Mouse (Mus musculus): ENCODE results near the gene Swi5.
"Not testable (repeated sequence)": the region's sequence is repeated elsewhere in the genome, so short reads cannot be mapped to it uniquely, and the experiment has no call there.

The Swi5 gene

DNA sequence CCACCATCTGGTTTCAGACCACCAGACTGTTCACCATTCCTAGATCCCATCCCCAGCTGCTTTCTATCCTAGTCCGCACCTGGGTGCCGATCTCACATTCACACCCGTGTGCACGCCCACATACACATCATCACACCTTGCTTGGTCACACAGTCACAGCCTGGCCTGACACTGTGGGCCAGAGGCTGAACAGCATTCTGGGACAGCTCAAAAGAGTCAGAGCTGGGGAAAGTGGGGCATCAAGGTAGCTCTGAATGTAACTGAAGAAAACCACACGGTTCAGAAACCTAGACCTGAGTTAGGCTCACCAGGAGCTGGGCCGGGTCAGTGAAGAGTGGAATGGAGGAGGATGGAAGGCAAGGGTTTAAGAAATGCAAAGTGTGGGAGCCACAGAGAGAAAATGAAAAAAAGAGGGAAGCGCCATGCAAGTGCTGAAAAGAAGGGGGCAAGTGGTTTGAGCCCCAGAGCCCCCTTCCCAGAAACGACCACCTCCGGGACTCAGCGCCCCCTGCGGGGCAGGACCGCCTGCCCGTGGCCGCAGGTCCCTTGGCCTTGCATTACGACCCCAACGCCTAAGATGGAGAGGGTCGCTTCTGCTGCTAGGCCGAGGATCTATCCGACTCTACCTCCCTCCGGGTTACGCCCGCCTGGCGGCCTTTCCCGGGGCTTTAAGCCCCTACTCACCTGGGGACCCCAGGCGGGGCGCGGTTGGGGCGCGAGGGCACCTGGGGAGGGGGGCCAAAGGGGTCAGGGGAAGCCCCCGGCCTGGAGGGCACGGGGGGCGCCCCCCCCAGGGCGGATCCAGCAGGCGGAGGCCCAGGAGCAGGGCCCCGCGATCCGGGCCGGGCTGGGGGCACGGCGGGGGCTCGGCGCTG is 23.8 kb upstream of the Swi5 start:
- in situ Hi-C loops (cut with MboI, MseI): no loop called here

DNA sequence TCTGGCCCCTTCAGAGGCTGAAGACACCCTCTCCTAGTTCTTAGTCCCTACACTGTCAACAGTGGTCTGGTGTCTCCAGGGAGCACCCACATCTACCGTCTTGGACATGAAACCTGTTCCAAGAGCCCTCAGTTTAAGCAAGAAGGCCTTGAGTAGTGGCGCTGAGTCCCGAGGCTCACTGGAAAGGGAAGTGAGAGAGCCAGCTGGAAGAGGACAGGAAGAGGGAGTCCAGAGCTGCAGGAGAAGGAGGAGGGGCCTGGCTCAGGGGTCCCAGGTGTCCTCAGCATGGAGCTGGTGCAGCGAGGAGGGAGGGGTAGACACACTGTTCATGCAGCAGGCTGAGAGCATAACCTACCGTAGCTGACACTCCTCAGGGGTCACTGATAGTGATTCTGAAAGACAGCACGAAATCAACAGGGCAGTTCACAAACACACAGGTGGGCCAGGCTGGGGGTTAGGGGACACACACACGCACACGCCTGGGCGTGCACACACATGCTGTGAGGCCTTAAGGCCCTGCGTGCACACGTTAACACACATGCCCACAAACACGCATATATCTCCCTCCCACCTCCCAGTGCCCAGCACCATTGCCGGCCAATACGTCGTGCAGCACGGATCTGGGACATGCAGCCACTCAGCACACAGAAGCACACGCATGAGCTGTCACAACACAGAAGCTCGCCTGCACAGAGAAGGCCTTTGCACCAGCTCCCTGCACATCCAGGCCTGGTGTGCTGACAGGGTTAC is 22.4 kb upstream of the Swi5 start:
- in situ Hi-C loops (cut with MboI, MseI): no loop called here

DNA sequence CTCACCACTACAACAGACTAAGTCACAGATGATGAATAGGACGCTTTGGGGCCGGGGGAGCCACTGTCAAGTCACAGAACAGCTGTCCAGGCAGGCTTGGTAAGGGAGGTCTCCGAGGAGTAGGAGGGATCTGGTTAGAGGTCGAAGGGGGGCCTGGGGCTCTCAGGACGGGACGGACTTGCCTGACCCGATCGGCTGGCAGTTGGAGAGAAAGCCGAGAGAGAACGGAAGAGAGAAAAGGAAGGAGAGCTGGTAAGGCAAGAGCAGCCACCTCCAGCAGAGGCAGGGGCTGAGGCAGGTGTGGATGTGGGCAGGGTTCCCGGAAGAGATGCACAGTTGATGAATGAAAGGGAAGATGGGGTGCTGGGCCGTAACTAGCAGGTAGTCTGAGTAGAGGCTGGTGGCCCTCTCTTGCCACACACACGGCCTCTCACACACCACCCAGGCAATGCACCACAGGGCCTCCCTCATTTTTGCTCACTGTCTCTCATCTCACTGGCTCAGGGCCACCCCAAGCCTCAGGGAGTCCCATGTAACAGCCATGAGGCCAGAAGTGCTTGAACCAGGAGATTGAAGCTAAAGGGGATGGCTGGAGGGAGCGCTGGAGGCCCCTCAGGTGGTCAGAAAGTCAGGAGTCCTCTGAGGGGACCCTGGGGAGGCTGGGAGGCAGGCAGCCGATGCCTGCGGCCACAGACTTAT is 21.1 kb upstream of the Swi5 start:
- in situ Hi-C loops (cut with MboI, MseI): no loop called here

DNA sequence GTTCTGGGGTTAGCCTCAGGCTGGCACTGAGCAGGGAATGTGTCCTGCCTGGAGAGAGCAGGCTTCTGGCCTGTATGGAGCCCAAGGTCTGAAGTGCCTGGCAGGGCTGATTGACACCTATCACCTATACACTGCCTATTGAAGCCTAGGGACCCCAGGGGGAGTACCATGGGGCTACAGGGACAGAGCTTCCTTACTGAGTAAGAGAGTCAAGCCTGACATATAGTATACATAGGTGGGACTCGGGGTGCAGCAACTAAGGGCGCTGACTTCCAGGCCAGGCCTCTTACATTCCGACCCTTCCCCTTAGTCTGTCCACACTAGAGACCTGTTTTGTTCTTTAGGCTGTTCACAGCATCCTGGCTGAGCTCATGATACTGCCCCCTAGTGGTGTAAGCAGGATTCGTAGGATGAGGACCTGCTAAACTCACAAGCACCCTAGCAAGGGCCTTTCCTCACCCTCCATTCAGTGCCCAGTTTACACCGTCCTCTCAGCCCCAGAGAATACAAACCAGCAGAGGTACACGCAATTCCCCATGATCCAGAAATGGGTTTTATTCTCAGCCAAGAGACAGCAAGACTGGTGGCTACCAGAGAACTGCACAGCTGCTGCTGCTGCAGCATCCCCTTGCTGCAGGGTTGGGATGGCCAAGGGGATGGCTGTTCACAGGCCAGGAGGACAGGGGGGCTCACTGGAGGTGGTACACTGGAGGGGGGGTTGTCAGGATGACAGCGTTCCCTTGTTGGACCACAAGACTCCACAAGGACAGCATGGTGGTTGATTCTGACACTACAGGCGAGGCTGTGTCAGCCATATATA is 20.3 kb upstream of the Swi5 start:
- in situ Hi-C loops (cut with MboI, MseI): no loop called here

DNA sequence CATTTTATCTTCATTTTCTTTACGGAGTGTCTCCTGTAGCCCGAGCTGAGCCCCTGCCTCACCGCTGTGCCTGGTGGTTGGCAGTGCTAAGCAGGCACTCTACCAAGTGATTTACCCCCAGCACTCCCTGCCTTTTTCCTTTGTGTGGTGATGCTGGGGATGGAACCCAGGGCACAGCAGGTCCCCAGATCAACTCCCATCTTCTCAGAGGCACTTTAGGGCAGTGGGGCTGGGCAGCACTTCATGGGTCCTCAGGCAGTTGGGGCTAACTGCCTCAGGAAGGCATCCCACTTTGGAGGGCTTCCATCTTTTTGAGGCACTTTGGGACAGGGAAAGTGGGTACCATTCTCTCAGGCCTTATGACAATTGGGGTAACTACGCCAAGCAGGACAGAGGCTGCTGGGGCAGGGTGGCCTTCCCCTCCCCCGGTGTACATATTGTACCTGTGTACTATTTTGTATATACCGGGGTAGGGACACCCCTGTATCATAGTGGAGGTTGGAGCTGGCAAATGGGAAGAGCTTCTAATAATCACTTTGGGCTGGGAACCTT is 19.4 kb upstream of the Swi5 start:
- in situ Hi-C loops (cut with MboI, MseI): no loop called here

- in situ Hi-C loops (cut with MboI, MseI): no loop called here
Measured at GRCm38 (mm10) chr2:32306176-32306575, 18.3 kb upstream of the Swi5 start.

DNA sequence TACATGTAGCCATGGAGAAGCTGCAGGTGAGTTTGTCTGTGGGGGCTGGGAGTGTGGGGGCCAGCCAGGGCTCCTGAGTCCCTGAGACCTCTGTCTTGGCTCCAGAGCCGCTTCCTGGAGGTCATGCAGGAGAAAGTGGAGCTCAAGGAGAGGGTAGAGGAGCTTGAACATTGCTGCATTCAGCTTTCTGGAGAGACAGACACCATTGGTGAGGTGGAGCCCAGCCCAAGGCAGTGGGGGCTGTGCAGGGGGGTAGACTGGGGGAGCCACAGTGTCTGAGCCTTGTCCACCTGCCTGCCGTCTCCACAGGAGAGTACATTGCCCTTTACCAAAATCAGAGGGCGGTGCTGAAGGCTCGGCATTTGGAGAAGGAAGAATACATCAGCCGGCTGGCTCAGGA is 17.8 kb upstream of the Swi5 start:
- in situ Hi-C loops (cut with MboI, MseI): no loop called here

DNA sequence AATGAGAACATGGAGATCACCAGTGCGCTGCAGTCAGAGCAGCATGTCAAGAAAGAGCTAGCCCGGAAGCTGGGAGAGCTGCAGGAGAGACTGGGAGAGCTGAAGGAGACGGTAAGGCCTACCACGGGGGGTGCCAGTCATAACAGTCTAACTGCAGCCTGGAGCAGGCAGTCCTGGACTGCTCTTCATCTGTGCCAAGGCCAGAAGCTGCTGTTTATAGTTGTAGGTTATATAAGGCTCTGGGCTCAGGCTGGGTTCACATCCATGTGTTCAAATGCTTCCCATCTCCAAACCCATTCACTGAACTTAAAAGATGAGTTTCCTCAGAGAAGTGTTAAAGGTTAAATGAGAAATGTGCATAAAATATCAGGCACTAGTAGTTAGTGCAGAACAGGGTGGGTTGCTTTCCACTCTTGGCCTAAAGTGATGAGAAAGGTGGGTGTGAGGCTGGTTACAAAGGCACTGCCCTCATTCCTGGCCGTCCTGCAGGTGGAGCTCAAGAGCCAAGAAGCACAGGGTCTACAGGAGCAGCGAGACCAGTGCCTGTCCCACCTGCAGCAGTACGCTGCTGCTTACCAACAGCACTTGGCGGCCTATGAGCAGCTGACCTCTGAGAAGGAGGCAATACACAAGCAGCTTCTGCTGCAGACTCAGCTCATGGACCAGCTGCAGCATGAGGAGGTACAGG is 16.4 kb upstream of the Swi5 start:
- in situ Hi-C loops (cut with MboI, MseI): no loop called here

DNA sequence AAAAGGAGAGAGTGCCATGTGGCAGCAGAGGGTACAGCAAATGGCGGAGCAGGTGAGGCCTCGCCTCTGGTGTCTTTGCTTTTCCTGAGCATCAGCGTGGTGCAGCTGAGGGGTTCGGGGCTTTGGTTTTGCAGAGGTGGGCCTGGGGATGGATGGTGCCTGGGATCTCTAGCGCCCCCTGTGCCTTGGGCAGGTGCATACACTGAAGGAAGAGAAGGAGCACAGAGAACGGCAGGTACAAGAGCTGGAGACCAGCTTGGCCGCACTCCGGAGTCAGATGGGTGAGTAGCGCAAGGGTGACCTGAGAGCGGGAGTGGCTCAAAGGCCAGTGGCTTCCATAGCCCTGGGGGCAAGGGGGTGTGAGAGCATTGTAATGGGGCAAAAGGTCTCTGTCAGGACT is 15.1 kb upstream of the Swi5 start:
- in situ Hi-C loops (cut with MboI, MseI): no loop called here

GRCm38 (mm10) chr2:32299469-32299868 is 11.6 kb upstream of the Swi5 start:
- in situ Hi-C loops (cut with MboI, MseI): no loop called here

GRCm38 (mm10) chr2:32295842-32296241 is 8.0 kb upstream of the Swi5 start:
- in situ Hi-C loops (cut with MboI, MseI): not testable (repeated sequence)

- in situ Hi-C loops (cut with MboI, MseI): no loop called here
Measured at GRCm38 (mm10) chr2:32295285-32295684, 7.4 kb upstream of the Swi5 start.

GRCm38 (mm10) chr2:32294348-32294747 is 6.5 kb upstream of the Swi5 start:
- in situ Hi-C loops (cut with MboI, MseI): no loop called here

DNA sequence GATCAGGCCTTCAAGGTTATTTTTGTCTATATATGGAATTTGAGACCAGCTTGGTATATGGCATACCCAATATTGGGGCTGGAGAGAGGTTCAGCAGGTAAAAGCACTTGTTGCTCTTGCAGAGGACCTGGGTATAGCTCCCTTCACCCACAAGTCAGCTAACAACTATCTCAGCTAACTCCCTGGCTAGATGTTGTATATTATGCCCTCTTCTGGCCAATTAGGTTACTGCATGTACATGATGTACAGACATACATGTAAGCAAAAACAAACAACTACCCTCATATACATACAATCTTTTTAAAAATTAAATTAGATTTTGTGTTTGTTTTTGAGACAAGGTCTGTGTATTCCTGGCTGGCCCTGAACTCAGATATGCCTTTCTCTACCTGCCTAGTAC is 1.7 kb upstream of the Swi5 start:
- in situ Hi-C loops (cut with MboI, MseI): no loop called here

GRCm38 (mm10) chr2:32288371-32288931 is 576 bp upstream of the Swi5 start:
- in situ Hi-C loops (cut with MboI, MseI): no loop called here

- in situ Hi-C loops (cut with MboI, MseI): no loop called here
Measured at GRCm38 (mm10) chr2:32287334-32287840, 488 bp downstream of the Swi5 start, which contains the start of gene Golga2. Golga2 (plus strand) TSS chr2:32287384.

DNA sequence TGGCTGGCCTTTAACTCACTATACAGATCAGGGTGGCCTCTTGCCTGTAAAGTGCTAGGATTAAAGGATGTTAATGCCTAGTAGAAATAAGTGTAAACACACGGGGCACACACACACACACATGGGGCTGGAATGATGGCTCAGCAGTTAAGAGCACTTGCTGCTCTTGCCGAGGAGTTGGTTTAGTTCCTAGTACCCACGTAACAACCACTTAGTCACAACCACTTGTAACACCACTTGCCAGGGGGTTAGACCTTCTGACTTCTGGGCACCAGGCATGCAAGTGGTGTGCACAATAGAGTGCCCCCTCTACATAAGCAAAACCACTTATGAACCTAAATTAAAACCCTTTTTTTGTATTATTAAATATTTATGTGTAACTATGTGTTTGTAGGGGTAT is 3.9 kb downstream of the Swi5 start:
- in situ Hi-C loops (cut with MboI, MseI): no loop called here

- in situ Hi-C loops (cut with MboI, MseI): no loop called here
Measured at GRCm38 (mm10) chr2:32282727-32283126, 5.1 kb downstream of the Swi5 start.

GRCm38 (mm10) chr2:32282289-32282688 is 5.6 kb downstream of the Swi5 start:
- in situ Hi-C loops (cut with MboI, MseI): no loop called here

GRCm38 (mm10) chr2:32275823-32276222 is 12.1 kb downstream of the Swi5 start:
- in situ Hi-C loops (cut with MboI, MseI): no loop called here
